Mouse (Mus musculus): Measurements from ENCODE around the gene Ankrd13a. TPM values are rescaled to one million over a fixed set of nuclear protein-coding genes. Genes with fewer than 3 reads are reported as not detected.

Gene Ankrd13a
- polyA plus RNA-seq, 1 experiment: 62.1 TPM

DNA sequence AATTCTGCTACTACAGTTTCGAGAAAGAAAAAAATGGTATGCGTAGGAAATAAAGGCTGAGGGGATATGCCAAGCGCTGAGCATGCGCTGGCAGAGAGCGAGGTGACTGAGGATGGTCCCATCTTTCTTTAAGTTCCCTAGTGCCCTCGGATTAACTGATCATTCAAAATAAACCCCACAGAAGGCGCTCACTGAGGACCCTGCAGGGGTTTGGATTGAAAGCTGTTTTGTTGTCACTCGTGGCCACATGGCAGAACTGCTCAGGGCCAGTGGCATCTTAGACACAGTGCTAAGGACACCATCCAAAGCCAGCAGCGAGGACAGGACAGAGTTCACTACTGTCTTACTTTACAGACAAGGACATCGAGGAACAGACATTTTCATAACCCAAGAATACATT is 24.2 kb upstream of the Ankrd13a start:
- no peaks in the 10 kb centered on the region for H3K27me3 ChIP-seq (ENCODE audit: control insufficient read depth, insufficient read depth, low read length)
- no peak overlapping the region for H3K27ac ChIP-seq (ENCODE audit: insufficient read depth, low read length)
- H3K4me1 ChIP-seq (ENCODE audit: control insufficient read depth, insufficient read depth, low read length): peaks cover 51% of the 10 kb centered on the region
- no peak overlapping the region for H3K4me3 ChIP-seq (replicated peaks; ENCODE audit: insufficient read depth, low read depth, low read length)
- no peak for DNase-seq
- WGBS: 39% methylated on average over 10 of the region's 10 CpGs
- no peak for TF ChIP-seq POLR2A (IDR thresholded peaks at IDR 0.05; ENCODE audit: borderline replicate concordance, insufficient read depth, low read length)
- no peak for TF ChIP-seq CTCF (IDR thresholded peaks at IDR 0.05; ENCODE audit: borderline replicate concordance, insufficient read depth, low read depth, low read length)

DNA sequence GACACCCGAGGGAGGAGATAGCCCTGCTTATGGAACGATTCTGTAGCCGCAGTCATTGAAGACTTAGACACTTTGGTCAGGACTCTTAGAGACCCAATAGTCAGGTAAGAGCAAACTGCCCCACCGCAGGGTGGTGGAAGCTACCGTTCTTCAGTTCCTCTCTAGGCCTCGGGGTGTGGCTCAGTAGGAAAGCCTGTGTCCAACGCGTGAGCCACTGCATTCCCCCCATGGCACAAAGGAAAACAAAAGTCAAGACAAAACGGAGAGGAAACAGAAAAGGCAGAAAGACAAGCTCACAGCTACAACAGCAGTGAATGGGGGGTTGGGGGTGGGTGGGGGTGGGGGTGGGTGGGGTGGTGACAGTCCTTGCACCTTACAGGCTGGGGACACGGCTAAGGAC is 22.1 kb upstream of the Ankrd13a start:
- Histone ChIP-seq H3K4me3 (replicated peaks; ENCODE audit: insufficient read depth, low read depth, low read length) (no peak overlapping the region), H3K27ac (ENCODE audit: insufficient read depth, low read length) (peak overlapping the region; percentile 64), H3K27me3 (ENCODE audit: control insufficient read depth, insufficient read depth, low read length) (no peaks in the 10 kb centered on the region), H3K4me1 (ENCODE audit: control insufficient read depth, insufficient read depth, low read length) (peaks cover 53% of the 10 kb centered on the region)
- WGBS: 69% methylated on average over 10 of the region's 10 CpGs
- no peak for DNase-seq
- TF ChIP-seq CTCF (IDR thresholded peaks at IDR 0.05; ENCODE audit: borderline replicate concordance, insufficient read depth, low read depth, low read length) (no peak), POLR2A (IDR thresholded peaks at IDR 0.05; ENCODE audit: borderline replicate concordance, insufficient read depth, low read length) (no peak)

GRCm38 (mm10) chr5:114753384-114753783 is 21.1 kb upstream of the Ankrd13a start:
- TF ChIP-seq POLR2A (IDR thresholded peaks at IDR 0.05; ENCODE audit: borderline replicate concordance, insufficient read depth, low read length) (peak; percentile 100), CTCF (IDR thresholded peaks at IDR 0.05; ENCODE audit: borderline replicate concordance, insufficient read depth, low read depth, low read length) (peak; percentile 34; the same call in 1 of the 2 replicates)
- DNase-seq: peak; percentile 94 to 98
- peaks cover 53% of the 10 kb centered on the region for H3K4me1 ChIP-seq (ENCODE audit: control insufficient read depth, insufficient read depth, low read length)
- no peak overlapping the region for H3K4me3 ChIP-seq (replicated peaks; ENCODE audit: insufficient read depth, low read depth, low read length)
- H3K27me3 ChIP-seq (ENCODE audit: control insufficient read depth, insufficient read depth, low read length): no peaks in the 10 kb centered on the region
- WGBS: 6% methylated on average over 12 of the region's 12 CpGs
- H3K27ac ChIP-seq (ENCODE audit: insufficient read depth, low read length): peak overlapping the region; percentile 98

DNA sequence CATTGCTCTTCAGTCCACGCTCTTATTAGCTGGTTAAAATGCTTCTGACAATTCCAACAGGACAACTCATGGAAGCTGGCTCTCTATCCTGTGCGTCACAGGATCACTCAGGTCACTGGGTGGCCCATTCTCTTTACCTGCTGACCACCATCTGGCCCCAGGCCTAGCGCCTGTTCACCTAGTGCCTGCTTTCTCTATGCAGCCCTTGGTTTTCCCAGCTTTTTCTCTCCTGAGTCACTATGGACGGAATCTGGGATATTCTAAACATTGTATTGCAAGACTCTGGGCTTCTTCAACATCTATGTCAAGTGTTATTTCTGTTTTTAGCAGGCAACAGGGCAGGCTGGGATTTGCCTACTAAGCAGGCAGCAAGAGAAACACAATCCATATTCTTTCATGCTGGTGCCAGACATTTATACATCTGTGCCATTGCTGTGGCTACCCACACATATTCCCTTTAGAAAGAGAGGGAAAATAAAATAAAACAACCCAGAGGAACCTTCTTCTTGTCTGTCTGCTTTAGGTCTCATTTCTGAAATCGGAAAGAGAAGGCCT is 14.9 kb upstream of the Ankrd13a start:
- H3K27me3 ChIP-seq (ENCODE audit: control insufficient read depth, insufficient read depth, low read length): no peaks in the 10 kb centered on the region
- no peak overlapping the region for H3K4me3 ChIP-seq (replicated peaks; ENCODE audit: insufficient read depth, low read depth, low read length)
- H3K27ac ChIP-seq (ENCODE audit: insufficient read depth, low read length): no peak overlapping the region
- TF ChIP-seq CTCF (IDR thresholded peaks at IDR 0.05; ENCODE audit: borderline replicate concordance, insufficient read depth, low read depth, low read length) (no peak), POLR2A (IDR thresholded peaks at IDR 0.05; ENCODE audit: borderline replicate concordance, insufficient read depth, low read length) (no peak)
- WGBS: 60% methylated on average over 5 of the region's 5 CpGs
- DNase-seq: no peak
- H3K4me1 ChIP-seq (ENCODE audit: control insufficient read depth, insufficient read depth, low read length): peaks cover 21% of the 10 kb centered on the region

GRCm38 (mm10) chr5:114761980-114762379 is 12.5 kb upstream of the Ankrd13a start:
- no peak for DNase-seq
- Histone ChIP-seq H3K27me3 (ENCODE audit: control insufficient read depth, insufficient read depth, low read length) (no peaks in the 10 kb centered on the region), H3K4me3 (replicated peaks; ENCODE audit: insufficient read depth, low read depth, low read length) (no peak overlapping the region), H3K4me1 (ENCODE audit: control insufficient read depth, insufficient read depth, low read length) (peaks cover 32% of the 10 kb centered on the region), H3K27ac (ENCODE audit: insufficient read depth, low read length) (peak overlapping the region; percentile 4; the same call in 1 of the 2 replicates)
- TF ChIP-seq POLR2A (IDR thresholded peaks at IDR 0.05; ENCODE audit: borderline replicate concordance, insufficient read depth, low read length) (no peak), CTCF (IDR thresholded peaks at IDR 0.05; ENCODE audit: borderline replicate concordance, insufficient read depth, low read depth, low read length) (no peak)
- whole genome bisulfite sequencing: 71% methylated on average over 8 of the region's 8 CpGs

GRCm38 (mm10) chr5:114764812-114765735 is 9.4 kb upstream of the Ankrd13a start:
- 10% methylated on average over 18 of the region's 18 CpGs for WGBS
- Histone ChIP-seq H3K4me3 (replicated peaks; ENCODE audit: insufficient read depth, low read depth, low read length) (no peak overlapping the region), H3K27me3 (ENCODE audit: control insufficient read depth, insufficient read depth, low read length) (no peaks in the 10 kb centered on the region), H3K4me1 (ENCODE audit: control insufficient read depth, insufficient read depth, low read length) (peaks cover 40% of the 10 kb centered on the region), H3K27ac (ENCODE audit: insufficient read depth, low read length) (peak overlapping the region; percentile 82)
- DNase-seq: peak; percentile 84 to 91
- TF ChIP-seq CTCF (IDR thresholded peaks at IDR 0.05; ENCODE audit: borderline replicate concordance, insufficient read depth, low read depth, low read length) (peak; percentile 67), POLR2A (IDR thresholded peaks at IDR 0.05; ENCODE audit: borderline replicate concordance, insufficient read depth, low read length) (0 out of 2 replicates have a peak, but pooled peaks have one; percentile 1)

GRCm38 (mm10) chr5:114766686-114767085 is 7.8 kb upstream of the Ankrd13a start:
- H3K27me3 ChIP-seq (ENCODE audit: control insufficient read depth, insufficient read depth, low read length): no peaks in the 10 kb centered on the region
- peak overlapping the region; percentile 30 for H3K27ac ChIP-seq (ENCODE audit: insufficient read depth, low read length)
- H3K4me1 ChIP-seq (ENCODE audit: control insufficient read depth, insufficient read depth, low read length): peaks cover 44% of the 10 kb centered on the region
- H3K4me3 ChIP-seq (replicated peaks; ENCODE audit: insufficient read depth, low read depth, low read length): no peak overlapping the region
- no peak for TF ChIP-seq POLR2A (IDR thresholded peaks at IDR 0.05; ENCODE audit: borderline replicate concordance, insufficient read depth, low read length)
- TF ChIP-seq CTCF (IDR thresholded peaks at IDR 0.05; ENCODE audit: borderline replicate concordance, insufficient read depth, low read depth, low read length): no peak
- DNase-seq: peak in 1 of 2 experiments; percentile 62
- WGBS: 41% methylated on average over 8 of the region's 8 CpGs
